Mouse (Mus musculus) heart, adult 9 months (tissue): ENCODE results near the gene Anapc16.

Experiments
- DNase-seq, 2 experiments: peaks; one replicate each; pipeline ENCODE4 v3.0.0; 2022; ENCODE audit warnings: low spot score in 2 of 2

The Anapc16 gene

GRCm38 (mm10) chr10:59970450-59971062, 32.4 kb downstream of the Anapc16 start:
- peak; percentile 59 to 81 for DNase-seq

GRCm38 (mm10) chr10:59969821-59970449, 33.0 kb downstream of the Anapc16 start:
- DNase-seq: peak; percentile 89 to 90

- peak; percentile 64 to 70 for DNase-seq
These were observed 35.5 kb downstream of the Anapc16 start for GRCm38 (mm10) chr10:59967309-59967942.

GRCm38 (mm10) chr10:59966743-59967142, 36.2 kb downstream of the Anapc16 start:
- no peak for DNase-seq

DNA sequence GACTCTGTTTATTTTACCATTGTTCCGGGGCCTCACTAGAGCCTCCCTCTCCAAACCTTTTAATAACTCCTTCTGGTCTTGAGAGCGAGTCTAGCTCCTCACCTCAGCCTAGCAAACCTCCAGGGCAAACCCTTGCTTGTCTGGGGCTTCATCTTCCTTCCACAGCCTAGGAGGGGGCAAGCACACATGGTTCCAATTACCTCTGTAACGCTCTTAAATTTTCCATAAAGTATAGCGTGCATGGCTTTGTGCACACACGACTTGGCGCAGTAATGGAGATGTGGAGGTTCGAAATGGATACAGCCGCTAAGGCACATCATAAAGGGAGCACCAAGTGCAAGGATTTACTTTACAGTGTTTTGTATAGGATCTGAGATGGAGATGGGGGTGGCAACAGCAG, 37.1 kb downstream of the Anapc16 start:
- DNase-seq: no peak

DNA sequence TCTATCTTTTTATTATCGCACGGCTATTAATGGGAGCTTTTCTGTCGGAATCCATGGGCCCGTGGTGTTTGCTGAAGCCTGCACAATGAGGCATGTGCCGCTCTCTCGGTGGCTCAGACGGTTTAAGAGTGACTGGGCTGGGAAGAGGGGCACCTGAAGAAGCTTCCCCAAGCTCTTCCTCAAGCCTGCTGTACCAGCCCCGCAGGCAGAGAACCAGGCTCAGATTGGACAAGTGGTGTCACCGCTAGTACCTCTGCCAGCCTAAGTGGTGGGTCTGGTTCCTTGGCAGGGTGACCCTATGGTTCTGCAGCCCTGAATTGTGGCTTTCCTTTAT, 37.6 kb downstream of the Anapc16 start:
- peak in 1 of 2 experiments; percentile 63 for DNase-seq

DNA sequence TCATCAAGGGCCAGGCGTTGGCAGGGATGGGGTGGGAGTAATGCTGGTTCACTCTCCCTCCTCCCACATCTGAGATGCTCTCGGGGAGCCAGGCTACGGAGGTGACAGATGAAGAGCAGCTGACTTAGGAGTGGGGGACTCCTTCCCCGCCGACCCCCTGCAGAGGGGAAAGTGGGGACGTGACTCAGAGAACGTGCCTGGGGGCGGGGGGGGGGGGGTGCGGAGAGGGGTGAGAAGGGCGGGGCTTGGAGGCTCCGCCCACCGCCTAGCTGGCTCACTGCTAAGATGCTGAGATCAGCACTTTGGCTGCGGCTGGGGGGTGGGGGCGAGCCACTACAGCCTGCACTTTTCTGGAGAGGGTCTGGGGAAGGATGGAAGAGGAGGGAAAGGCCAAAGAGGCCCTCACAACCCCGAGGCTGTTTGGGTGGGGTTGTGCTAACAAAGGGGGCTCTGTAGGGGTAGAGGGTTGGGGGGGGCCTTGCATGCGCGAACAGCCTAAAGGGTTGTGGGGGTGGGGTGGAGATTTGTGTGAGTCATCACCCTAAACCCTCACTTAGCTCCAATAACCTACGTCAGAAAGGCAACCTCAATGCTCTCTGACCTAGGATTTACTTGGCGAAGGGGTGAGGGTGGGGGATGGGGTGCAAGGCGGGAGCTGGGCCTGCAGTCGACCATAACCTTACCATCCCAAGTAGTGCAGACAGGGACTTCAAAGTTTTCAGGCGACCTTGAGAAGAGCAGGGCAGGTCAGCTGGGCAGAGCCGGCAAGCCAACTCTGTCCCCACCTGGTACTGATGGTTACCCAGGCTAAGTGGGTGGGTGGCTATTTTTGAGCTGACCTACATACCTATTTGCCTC, 38.2 kb downstream of the Anapc16 start:
- no peak for DNase-seq

DNA sequence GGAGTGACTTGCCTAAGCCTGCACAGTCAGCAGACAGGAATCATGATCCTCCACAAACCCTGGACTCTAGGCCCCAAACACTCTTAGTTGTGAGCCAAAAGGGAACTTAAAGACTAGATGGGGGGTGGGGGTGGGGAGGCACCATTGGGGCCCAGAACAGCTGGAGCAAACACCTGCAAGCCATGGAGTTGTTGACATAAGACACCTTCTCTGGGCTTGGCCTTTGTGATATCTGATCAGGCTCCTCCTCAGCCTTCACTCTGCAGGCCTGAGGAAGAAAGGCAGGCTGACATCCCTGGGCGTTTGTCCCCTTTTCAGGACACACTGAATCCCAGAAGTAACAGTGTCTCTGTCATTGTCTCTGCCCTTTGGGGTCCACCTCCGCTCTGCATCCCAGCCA, 39.3 kb downstream of the Anapc16 start:
- DNase-seq: no peak

GRCm38 (mm10) chr10:59959517-59959916, 43.4 kb downstream of the Anapc16 start:
- DNase-seq: no peak

GRCm38 (mm10) chr10:59958458-59958857, 44.5 kb downstream of the Anapc16 start:
- DNase-seq: no peak

DNA sequence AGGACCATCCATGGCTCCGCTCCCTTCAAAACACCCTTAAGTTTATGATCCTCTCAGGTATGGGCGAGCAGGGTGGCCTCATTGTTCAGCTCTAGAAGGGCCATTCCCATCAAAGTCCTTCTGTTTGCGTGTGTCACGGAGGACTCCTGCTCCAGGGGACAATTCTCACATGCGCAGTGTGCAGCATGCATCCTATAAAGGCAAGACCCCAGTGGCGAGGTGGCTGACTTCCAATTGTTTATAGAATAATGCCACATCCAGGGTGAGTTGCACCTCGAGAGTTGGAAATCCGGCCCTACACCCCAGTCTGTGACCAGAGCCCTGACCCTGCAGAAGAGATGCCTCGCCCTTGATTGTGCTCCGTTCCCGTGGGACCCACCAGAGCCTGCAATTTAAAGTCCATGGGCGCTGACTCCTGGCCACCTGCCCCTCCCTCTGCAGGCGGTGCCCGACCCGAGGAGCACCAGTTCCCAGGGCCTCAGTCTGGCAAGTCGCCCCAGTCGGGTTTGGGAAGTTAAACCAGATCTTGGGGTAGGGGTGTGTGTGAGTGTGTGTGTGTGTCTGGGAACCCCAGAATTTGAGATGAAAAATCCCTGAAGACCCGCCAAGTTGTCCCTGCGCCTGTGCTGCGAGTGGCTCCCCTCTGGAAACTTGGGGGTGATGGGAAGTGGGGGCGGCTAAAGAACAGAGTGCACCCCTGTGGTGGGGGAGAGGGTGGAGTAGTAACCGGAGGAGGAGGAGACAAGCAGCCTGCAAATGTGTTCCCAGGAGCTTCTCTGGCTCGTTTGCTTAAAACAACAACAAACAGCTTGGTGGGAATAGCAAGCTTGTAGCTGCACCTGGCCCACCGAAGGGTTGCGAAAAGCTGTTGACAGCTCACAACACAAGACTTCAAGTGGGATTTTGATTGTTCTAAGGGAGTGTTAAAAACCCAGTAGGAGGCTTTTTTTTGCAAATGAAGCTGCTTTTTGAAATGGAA, 45.5 kb downstream of the Anapc16 start:
- DNase-seq: peak; percentile 73 to 83

- no peak for DNase-seq
These were observed 46.3 kb downstream of the Anapc16 start for GRCm38 (mm10) chr10:59956681-59957080.

- DNase-seq: no peak
These were observed 49.3 kb downstream of the Anapc16 start for GRCm38 (mm10) chr10:59953564-59954039.

DNA sequence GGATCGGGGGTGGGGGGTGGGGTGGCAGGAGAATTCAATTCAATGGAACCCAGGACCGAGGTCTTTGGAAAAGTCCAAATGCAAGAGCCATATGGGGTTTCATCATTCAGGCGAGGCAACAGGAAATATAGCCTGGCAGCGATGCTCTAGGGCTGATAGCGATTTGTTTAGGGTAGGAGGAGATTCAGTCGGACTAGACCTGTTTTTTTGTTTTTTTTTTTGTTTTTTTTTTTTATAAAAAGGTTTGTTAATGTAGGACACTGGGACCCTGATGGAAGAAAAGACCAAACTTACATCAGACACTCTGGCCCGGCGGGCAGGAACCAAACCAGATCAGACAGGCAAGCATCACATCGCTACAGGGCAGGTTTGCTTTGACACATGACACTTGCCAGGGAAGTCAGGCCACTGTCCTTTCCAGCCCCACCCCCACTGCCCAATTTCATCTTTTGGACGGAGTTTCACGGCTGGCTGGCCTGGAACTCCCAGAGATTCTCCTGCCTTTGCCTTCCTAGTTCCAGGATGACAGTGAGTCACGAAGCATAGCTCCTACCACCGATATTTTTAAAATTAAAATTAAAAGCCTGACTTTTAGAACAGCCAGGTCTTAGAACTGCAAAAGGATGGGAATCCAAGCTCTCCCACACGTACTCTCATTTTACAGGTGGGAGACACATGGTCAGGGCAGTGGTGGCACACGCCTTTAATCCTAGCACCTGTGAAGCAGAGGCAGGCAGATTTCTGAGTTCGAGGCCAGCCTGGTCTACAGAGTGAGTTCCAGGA, 50.0 kb downstream of the Anapc16 start:
- peak in 1 of 2 experiments; percentile 42 for DNase-seq

GRCm38 (mm10) chr10:59952152-59952780, 50.7 kb downstream of the Anapc16 start:
- peak in 1 of 2 experiments; percentile 78 for DNase-seq

GRCm38 (mm10) chr10:59951211-59952151, 51.5 kb downstream of the Anapc16 start, which contains the start of gene Ddit4:
TSS of gene Ddit4 (minus strand) at chr10:59951834.
- DNase-seq: peak; percentile 100

DNA sequence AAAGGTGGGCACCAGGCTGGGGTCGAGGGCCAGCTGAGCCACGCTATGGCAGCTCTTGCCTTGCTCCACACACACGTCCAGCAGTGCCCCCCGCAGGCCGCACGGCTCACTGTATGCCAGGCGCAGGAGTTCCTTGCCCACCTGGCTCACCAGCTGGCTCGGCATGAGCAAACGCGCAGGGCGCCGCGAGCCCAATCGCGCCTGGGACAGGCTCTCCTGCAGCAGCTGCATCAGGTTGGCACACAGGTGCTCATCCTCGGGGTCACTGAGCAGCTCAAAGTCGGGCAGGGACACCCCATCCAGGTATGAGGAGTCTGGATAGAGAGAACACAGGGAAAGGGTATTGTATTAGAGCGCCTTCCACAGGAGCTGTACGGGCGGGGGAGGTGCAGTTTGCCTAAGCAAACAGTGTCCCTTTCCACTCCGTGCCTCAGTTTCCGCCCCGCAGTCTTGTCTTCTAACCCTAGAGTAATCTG, 52.2 kb downstream of the Anapc16 start:
- peak; percentile 71 to 83 for DNase-seq
